Mouse (Mus musculus): ENCODE results near the gene Gm37419.

- TF ChIP-seq CTCF (conservative IDR thresholded peaks at IDR 0.05; ENCODE audit: low read length): no peak
- no peak for TF ChIP-seq NANOG (IDR thresholded peaks at IDR 0.05; ENCODE audit: borderline replicate concordance, low read length)
- no peak for TF ChIP-seq POU5F1 (IDR thresholded peaks at IDR 0.05; ENCODE audit: borderline replicate concordance, low read length)
Measured at GRCm38 (mm10) chr16:24034450-24034849, 46.2 kb downstream of the Gm37419 start.
